ENCODE assay signal across 27 mouse cellular contexts in genomic region chr11:116045173-116045572, GRCm38 (mm10).
"Had no signal": no experiment of that assay in that cellular context is flagged by ENCODE, and none has a peak within 500 bp of the region (broad histone marks: within the 10 kb centered on the region; RNA-seq: fewer than 3 reads in every experiment).

No protein-coding gene starts in this region.

- H3K4me2 ChIP-seq: embryonic facial prominence, embryonic 12.5 days; embryonic facial prominence, embryonic 13.5 days; embryonic facial prominence, embryonic 15.5 days; forebrain, embryonic 12.5 days; forebrain, embryonic 13.5 days; forebrain, embryonic 15.5 days had no signal

- H3K9me3 ChIP-seq: embryonic facial prominence, embryonic 12.5 days; embryonic facial prominence, embryonic 15.5 days; forebrain, embryonic 12.5 days; forebrain, embryonic 13.5 days; forebrain, embryonic 15.5 days had no signal

- H3K9ac ChIP-seq: embryonic facial prominence, embryonic 12.5 days; embryonic facial prominence, embryonic 13.5 days; embryonic facial prominence, embryonic 15.5 days; forebrain, embryonic 12.5 days; forebrain, embryonic 13.5 days; forebrain, embryonic 15.5 days; forebrain, postnatal 0 days had no signal

- H3K4me1 ChIP-seq: embryonic facial prominence, embryonic 10.5 days; embryonic facial prominence, embryonic 12.5 days; embryonic facial prominence, embryonic 13.5 days; embryonic facial prominence, embryonic 15.5 days; forebrain, embryonic 10.5 days; forebrain, embryonic 12.5 days; forebrain, embryonic 13.5 days; forebrain, embryonic 15.5 days had no signal

- H3K4me3 ChIP-seq: embryonic facial prominence, embryonic 10.5 days; embryonic facial prominence, embryonic 12.5 days; embryonic facial prominence, embryonic 13.5 days; embryonic facial prominence, embryonic 15.5 days; erythroblast, embryonic 14.5 days; forebrain, embryonic 10.5 days; forebrain, embryonic 12.5 days; forebrain, embryonic 13.5 days; forebrain, embryonic 15.5 days; gastrocnemius, adult 2 months; heart, adult 2 months had no signal

- H3K27me3 ChIP-seq: embryonic facial prominence, embryonic 12.5 days; embryonic facial prominence, embryonic 13.5 days; embryonic facial prominence, embryonic 15.5 days; forebrain, embryonic 12.5 days; forebrain, embryonic 13.5 days; forebrain, embryonic 15.5 days had no signal

- ATAC-seq: forebrain, embryonic 13.5 days; forebrain, embryonic 14.5 days; forebrain, embryonic 15.5 days; forebrain, embryonic 16.5 days; forebrain, postnatal 0 days had no signal

- DNase-seq: cerebellum, adult 9-10 months; cerebellum, adult 9-11 months; cerebellum, postnatal 10 days; cerebellum, postnatal 14 days; cerebellum, postnatal 25 days; cerebellum, postnatal 36 days; embryo, embryonic 11 days; forebrain, postnatal 0 days; gastrocnemius, adult 2 months; gastrocnemius, postnatal 10 days; gastrocnemius, postnatal 14 days; gastrocnemius, postnatal 25 days; gastrocnemius, postnatal 36 days; heart, adult 11 months; heart, adult 18-20 months; heart, adult 2 months had no signal

- H3K27ac ChIP-seq: embryonic facial prominence, embryonic 10.5 days; embryonic facial prominence, embryonic 12.5 days; embryonic facial prominence, embryonic 13.5 days; embryonic facial prominence, embryonic 15.5 days; forebrain, embryonic 10.5 days; forebrain, embryonic 12.5 days; forebrain, embryonic 13.5 days; forebrain, embryonic 15.5 days; gastrocnemius, adult 2 months; heart, adult 2 months had no signal
